Mouse (Mus musculus): ENCODE measurements around the gene Rpap3.

DNA sequence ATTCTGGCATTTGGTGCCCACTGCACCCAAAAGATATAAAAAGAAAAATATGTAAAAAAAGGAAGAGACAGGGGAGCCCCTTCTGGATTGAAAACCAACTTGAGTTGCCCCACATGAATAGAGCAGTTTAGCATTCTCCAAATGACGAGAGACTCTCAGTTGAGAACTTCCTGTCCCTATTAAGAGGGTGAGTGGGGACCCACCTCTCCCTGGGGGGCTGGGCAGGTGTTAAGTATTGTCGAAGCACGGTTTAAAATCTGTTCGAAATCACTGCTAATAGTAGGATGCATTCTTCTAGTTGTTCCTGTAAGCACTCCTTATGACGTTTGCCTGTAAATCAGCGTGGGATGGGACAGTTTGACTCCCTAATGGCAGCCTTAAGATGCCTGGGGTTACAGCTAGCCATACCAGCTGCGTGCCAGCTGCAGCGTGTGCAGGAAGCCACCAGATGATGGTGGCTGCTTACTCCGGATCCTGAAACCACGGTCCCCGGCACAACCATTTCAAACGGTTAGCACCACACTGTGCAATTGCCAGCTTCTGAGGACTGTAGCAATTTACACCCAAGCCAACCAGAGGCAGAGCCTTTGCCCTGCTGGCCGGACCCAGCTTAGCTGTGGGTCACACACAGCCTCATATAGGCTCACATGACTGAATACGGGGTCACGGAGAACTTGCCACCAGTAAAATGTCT is 15.5 kb upstream of the Rpap3 start:
- TF ChIP-seq CHD2 (IDR thresholded peaks at IDR 0.05; ENCODE audit: low read depth, low read length) (no peak), HCFC1 (IDR thresholded peaks at IDR 0.05; ENCODE audit: borderline replicate concordance, insufficient read depth, low read length) (no peak)

Data from ES-E14 (cell line).